In genomic region chr6:91617685-91618084, GRCm38 (mm10) we compare ENCODE assay signal across 8 mouse cellular contexts.
DNase-seq lines count a peak whose midpoint lies in the region; ATAC-seq and TF ChIP-seq lines count a peak whose summit lies in the region.

No protein-coding gene starts in this region.

- peak overlapping the region; percentile 95 for H3K27ac ChIP-seq in gastrocnemius, adult 2 months
- peak overlapping the region; percentile 94 for H3K27ac ChIP-seq in embryonic facial prominence, embryonic 10.5 days (replicated peaks)
- no peak overlapping the region for H3K27ac ChIP-seq in intestine, postnatal 0 days (ENCODE audit: low read depth, low read length)
- peak overlapping the region; percentile 94 for H3K27ac ChIP-seq in midbrain, embryonic 10.5 days (replicated peaks)

- no peaks in the 10 kb centered on the region for H3K36me3 ChIP-seq in embryonic facial prominence, embryonic 10.5 days (replicated peaks)
- H3K36me3 ChIP-seq in intestine, postnatal 0 days (ENCODE audit: control insufficient read depth, insufficient read depth): no peaks in the 10 kb centered on the region
- no peaks in the 10 kb centered on the region for H3K36me3 ChIP-seq in midbrain, embryonic 10.5 days

- H3K9me3 ChIP-seq in embryonic facial prominence, embryonic 10.5 days: no peaks in the 10 kb centered on the region
- H3K9me3 ChIP-seq in intestine, postnatal 0 days (ENCODE audit: control insufficient read depth): no peaks in the 10 kb centered on the region
- H3K9me3 ChIP-seq in midbrain, embryonic 10.5 days (replicated peaks): no peaks in the 10 kb centered on the region

- H3K4me1 ChIP-seq in embryonic facial prominence, embryonic 10.5 days: peaks cover 35% of the 10 kb centered on the region
- peaks cover 6% of the 10 kb centered on the region; the same call in 1 of the 2 replicates for H3K4me1 ChIP-seq in intestine, postnatal 0 days (replicated peaks; ENCODE audit: control insufficient read depth, insufficient read depth, low read length)
- H3K4me1 ChIP-seq in midbrain, embryonic 10.5 days: peaks cover 27% of the 10 kb centered on the region

- H3K4me3 ChIP-seq in gastrocnemius, adult 2 months: no peak overlapping the region
- peak overlapping the region; percentile 58 for H3K4me3 ChIP-seq in embryonic facial prominence, embryonic 10.5 days
- H3K4me3 ChIP-seq in intestine, postnatal 0 days (ENCODE audit: low read depth, low read length): no peak overlapping the region
- H3K4me3 ChIP-seq in midbrain, embryonic 10.5 days: peak overlapping the region; percentile 56

- no peak for ATAC-seq in intestine, postnatal 0 days

- no peak for TF ChIP-seq CTCF in gastrocnemius, adult 2 months (IDR thresholded peaks at IDR 0.05)
- no peak for TF ChIP-seq CTCF in intestine, postnatal 0 days (IDR thresholded peaks at IDR 0.05; ENCODE audit: low read depth)

- no peak for DNase-seq in gastrocnemius, adult 2 months
- DNase-seq in gastrocnemius, postnatal 14 days: no peak
- DNase-seq in embryonic facial prominence, embryonic 10.5 days (ENCODE audit: low spot score): peak; percentile 17
- DNase-seq in midbrain, embryonic 10.5 days (ENCODE audit: low spot score): no peak
- DNase-seq in layer of hippocampus, adult 9-11 months: no peak
- no peak for DNase-seq in spleen, postnatal 4 days (ENCODE audit: low spot score in 2 of 2)
- no peak for DNase-seq in embryo, embryonic 9.5 days (ENCODE audit: extremely low spot score)

- intact Hi-C loops in gastrocnemius, adult 2 months (cut with DNase I): loop anchor here (2.0 kb wide), 1 partner anchor 41 kb away; no protein-coding TSS in a partner anchor
- intact Hi-C loops in gastrocnemius, postnatal 14 days (cut with DNase I; ENCODE audit: low total_unique reads): no loop called here

- peak overlapping the region; percentile 55 for H3K4me2 ChIP-seq in intestine, postnatal 0 days (replicated peaks; ENCODE audit: low read depth)

- WGBS in embryonic facial prominence, embryonic 10.5 days: 79% methylated on average over 10 of the region's 10 CpGs
- WGBS in intestine, postnatal 0 days: 78% methylated on average over 10 of the region's 10 CpGs
- 81% methylated on average over 10 of the region's 10 CpGs for WGBS in midbrain, embryonic 10.5 days

- no peak overlapping the region for H3K9ac ChIP-seq in intestine, postnatal 0 days (ENCODE audit: low read depth, low read length)

- no peaks in the 10 kb centered on the region for H3K27me3 ChIP-seq in embryonic facial prominence, embryonic 10.5 days (replicated peaks; ENCODE audit: low read depth, poor library complexity, severe bottlenecking)
- H3K27me3 ChIP-seq in intestine, postnatal 0 days (replicated peaks; ENCODE audit: control insufficient read depth, insufficient read depth, low read length): no peaks in the 10 kb centered on the region
- no peaks in the 10 kb centered on the region for H3K27me3 ChIP-seq in midbrain, embryonic 10.5 days (ENCODE audit: low read depth, poor library complexity, severe bottlenecking)

Comparison
In these comparisons a context has a peak if more than half of its experiments do, and no peak if none do; other contexts are left out.
1. H3K4me3 ChIP-seq: peak in embryonic facial prominence, embryonic 10.5 days (single experiment) and midbrain, embryonic 10.5 days (single experiment); none in gastrocnemius, adult 2 months (single experiment) and intestine, postnatal 0 days (single experiment).